Mouse (Mus musculus) kidney, postnatal 0 days (tissue): Measurements from ENCODE around the gene Dlgap1. TPM values are rescaled to one million over a fixed set of nuclear protein-coding genes. Genes with fewer than 3 reads are reported as not detected.
A peak's percentile ranks its signal among the peaks of the same experiment; 100 is the strongest.

Source experiments
- ATAC-seq: fragments of 200-750 bp; cut with Nextera tagmentation; replicated peaks from 2 replicates; pipeline ENCODE4 v1.8.0; 2017; ENCODE audit warnings: low read depth, moderate number of reproducible peaks, moderate TSS enrichment, moderate library complexity; ENCODE audit not compliant: low FRiP score
- DNase-seq: peaks from one replicate; pipeline ENCODE4 v3.0.0-alpha.2; 2016; ENCODE audit warnings: low spot score
- H3K27ac ChIP-seq: fragments of 300-500 bp; sonication (generic); 2 replicates; pipeline ENCODE4 v1.5.1; 2014; ENCODE audit warnings: mild to moderate bottlenecking
- H3K27me3 ChIP-seq: fragments of 300-500 bp; sonication (generic); 2 replicates; pipeline ENCODE4 v1.6.1; 2014; ENCODE audit warnings: low read length, mixed read lengths; ENCODE audit not compliant: insufficient read depth
- H3K36me3 ChIP-seq: fragments of 300-500 bp; sonication (generic); 2 replicates; pipeline ENCODE4 v1.6.1; 2014; ENCODE audit warnings: low read length, mixed read lengths; ENCODE audit not compliant: insufficient read depth
- H3K4me1 ChIP-seq: fragments of 300-500 bp; sonication (generic); replicated peaks from 2 replicates; pipeline ENCODE4 v1.6.1; 2014; ENCODE audit warnings: antibody characterized with exemption, low read length, mixed read lengths; ENCODE audit not compliant: insufficient read depth
- H3K4me2 ChIP-seq: fragments of 300-500 bp; sonication (generic); 2 replicates; pipeline ENCODE4 v1.6.1; 2014; ENCODE audit warnings: mild to moderate bottlenecking, low read length, moderate library complexity, mixed read lengths
- H3K4me3 ChIP-seq: fragments of 300-500 bp; sonication (generic); replicated peaks from 2 replicates; pipeline ENCODE4 v1.5.1; 2014; ENCODE audit warnings: low read depth, low read length
- H3K9ac ChIP-seq: fragments of 300-500 bp; sonication (generic); 2 replicates; pipeline ENCODE4 v1.6.1; 2014; ENCODE audit warnings: low read depth, low read length
- H3K9me3 ChIP-seq: fragments of 300-500 bp; sonication (generic); replicated peaks from 2 replicates; pipeline ENCODE4 v1.6.1; 2016; ENCODE audit warnings: low read length, inconsistent platforms, mixed read lengths
- CTCF ChIP-seq: IDR thresholded peaks from 2 replicates; pipeline ENCODE4 v1.5.1; 2016; ENCODE audit warnings: antibody characterized with exemption, low read depth, mild to moderate bottlenecking, moderate library complexity
- WGBS: fragments of 180-500 bp; shearing (Covaris S2); extraction: QIAGEN DNeasy Blood & Tissue Kit; methylation state at CpG from one replicate; pipeline ENCODE4 v1.1.7; 2014; 5-methylcytosine and 5-hydroxymethylcytosine counted together
- polyA plus RNA-seq: library from polyadenylated mRNA; unstranded; fragments of >200 nt; fragmentation: Nextera tagmentation; extraction: Ambion mirVana; gene quantifications from 2 replicates; pipeline ENCODE4 v1.2.1, GENCODE M21; 2015

Gene Dlgap1
- polyA plus RNA-seq, 1 experiment from 2014 or later = 3.6 TPM

DNA sequence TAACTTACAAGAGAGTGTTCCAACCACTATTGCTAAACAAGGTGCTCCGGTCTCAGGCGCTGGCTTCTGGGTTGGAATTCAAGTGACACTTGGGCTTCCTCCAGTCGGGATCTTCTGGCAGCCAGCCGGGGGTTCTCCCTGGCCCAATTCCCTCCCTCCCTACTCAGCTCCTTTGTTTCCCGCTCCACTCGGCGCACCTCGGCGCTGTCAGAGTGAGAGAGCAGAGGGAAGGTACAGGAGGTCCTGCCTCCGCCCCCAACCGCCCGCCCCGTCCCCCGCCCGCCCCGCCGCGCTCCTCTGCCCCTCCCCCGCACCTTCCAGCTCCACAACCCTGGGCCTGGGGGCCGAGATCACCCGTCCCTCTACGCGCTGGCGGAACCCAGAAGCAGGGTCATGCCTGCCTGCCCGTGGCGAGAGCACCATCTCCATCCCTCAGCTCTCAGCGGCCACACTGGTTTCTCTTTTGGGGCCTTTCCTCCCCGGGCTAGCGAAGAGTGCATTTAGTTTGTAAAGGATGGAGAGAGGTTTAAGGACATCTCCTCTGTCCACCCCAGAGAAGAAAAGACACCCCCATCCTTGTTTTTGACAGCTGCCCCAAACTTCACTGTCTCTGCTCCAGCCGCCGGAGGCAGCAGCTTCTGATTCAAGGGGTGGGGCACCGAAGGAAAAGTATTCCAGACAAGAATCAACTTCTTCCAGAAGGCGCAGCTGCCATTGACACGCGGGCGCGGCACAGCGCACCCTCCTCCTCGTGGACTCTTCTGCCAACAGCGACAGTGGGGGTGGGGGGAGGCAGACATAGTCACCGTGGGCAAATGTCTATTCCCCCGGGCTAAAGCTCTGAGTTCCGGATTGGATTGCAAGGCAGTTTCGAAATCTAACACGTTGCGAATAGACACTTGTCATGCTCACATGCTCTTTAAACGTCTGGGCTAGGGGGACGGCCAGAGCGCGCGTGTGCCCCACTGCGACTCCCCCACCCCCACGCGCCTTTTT lies 882.4 kb downstream of the Dlgap1 start:
- H3K27ac ChIP-seq = peak overlapping the region; percentile 99
- H3K4me2 ChIP-seq = peak overlapping the region; percentile 81
- WGBS = under 1% methylated on average over 54 of the region's 54 CpGs
- H3K27me3 ChIP-seq = no peaks in the 10 kb centered on the region
- H3K4me3 ChIP-seq = peak overlapping the region; percentile 89
- no peak for TF ChIP-seq CTCF
- no peaks in the 10 kb centered on the region for H3K9me3 ChIP-seq
- ATAC-seq (peak; percentile 57), DNase-seq (peak; percentile 89)
- peak overlapping the region; percentile 88 for H3K9ac ChIP-seq
- H3K36me3 ChIP-seq = no peaks in the 10 kb centered on the region
- H3K4me1 ChIP-seq = peaks cover 6% of the 10 kb centered on the region

DNA sequence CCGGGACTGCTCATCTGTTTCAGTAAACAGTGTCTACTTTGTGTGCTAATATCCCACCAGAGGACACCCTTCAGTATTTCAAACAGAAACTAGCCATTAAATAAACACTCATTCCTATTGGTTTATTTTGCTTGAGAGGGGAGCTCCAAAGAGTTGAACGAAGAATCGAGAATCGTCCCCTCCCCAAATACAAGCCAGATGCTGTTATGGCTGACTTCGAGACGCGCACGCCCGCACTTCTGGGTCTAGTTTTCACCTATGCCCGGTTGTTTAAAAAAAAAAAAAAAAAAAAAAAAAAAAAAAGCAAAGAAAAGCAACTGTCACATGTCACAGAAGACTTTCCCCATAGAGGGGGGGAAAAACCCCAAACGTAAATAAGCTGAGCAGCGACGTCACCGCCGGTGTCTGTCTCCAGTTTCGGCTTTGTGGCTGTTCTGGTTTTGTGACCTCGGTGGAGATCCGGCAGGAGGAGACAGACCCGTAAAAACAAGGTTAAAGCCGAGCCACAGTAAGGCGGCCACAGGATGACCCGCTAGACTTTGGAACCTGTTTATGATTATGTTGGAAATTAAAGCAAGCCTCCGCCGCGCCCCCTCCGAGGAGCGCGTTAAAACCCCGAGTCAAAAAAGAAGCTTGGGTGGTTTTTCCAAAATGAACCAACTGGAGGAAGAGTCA lies 883.3 kb downstream of the Dlgap1 start:
- WGBS = 0% methylated on average over 29 of the region's 29 CpGs
- peak overlapping the region; percentile 99 for H3K27ac ChIP-seq
- H3K4me3 ChIP-seq = peak overlapping the region; percentile 89
- H3K9me3 ChIP-seq = no peaks in the 10 kb centered on the region
- DNase-seq = peak; percentile 74
- peak overlapping the region; percentile 88 for H3K9ac ChIP-seq
- ATAC-seq = no peak
- no peak; the same call in 1 of the 2 replicates for TF ChIP-seq CTCF
- no peaks in the 10 kb centered on the region for H3K27me3 ChIP-seq
- H3K36me3 ChIP-seq = no peaks in the 10 kb centered on the region
- peak overlapping the region; percentile 81 for H3K4me2 ChIP-seq
- H3K4me1 ChIP-seq = 0 out of 2 replicates have a peak, but pooled peaks cover 3% of the 10 kb centered on the region

DNA sequence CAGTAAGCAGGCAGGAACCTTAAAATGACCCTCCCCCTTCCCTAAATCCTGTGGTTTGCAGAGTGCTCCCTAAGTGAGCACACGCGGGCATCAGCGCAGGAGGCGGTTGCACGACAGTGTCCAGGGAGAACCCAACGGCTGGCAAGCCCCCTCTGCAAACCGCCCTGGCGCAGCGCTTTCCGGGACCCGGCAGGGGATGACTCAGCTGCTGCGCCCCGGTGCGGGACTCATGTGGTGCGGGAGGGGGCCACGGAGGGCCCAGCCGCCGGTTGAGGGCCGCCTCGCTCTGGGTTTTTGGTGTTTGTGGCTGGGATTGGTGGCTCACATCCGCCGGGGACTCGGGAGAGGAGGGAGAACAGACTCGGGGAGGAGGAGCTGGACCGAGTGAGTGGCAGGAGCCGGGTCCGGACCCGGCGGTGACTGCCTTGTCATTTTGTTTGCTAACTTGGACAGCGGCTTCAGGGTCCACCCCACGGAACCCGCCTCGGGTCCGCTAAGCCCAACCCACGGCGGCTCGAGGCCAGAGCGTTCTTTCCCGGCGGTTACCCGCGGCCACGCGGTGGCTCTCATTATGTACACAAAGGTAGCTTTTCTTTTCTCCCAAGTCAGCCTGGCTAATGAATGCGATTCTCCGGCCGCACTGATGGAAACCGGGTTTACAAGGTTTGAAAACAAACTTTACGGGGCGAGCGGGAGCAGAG lies 884.0 kb downstream of the Dlgap1 start:
- peak; percentile 93 for DNase-seq
- 0 out of 2 replicates have a peak, but pooled peaks cover 3% of the 10 kb centered on the region for H3K4me1 ChIP-seq
- no peaks in the 10 kb centered on the region for H3K9me3 ChIP-seq
- H3K27me3 ChIP-seq = no peaks in the 10 kb centered on the region
- peak overlapping the region; percentile 81 for H3K4me2 ChIP-seq
- peak; percentile 70 for ATAC-seq
- H3K9ac ChIP-seq = peak overlapping the region; percentile 88
- under 1% methylated on average over 51 of the region's 51 CpGs for WGBS
- peak overlapping the region; percentile 99 for H3K27ac ChIP-seq
- TF ChIP-seq CTCF = no peak
- peak overlapping the region; percentile 89 for H3K4me3 ChIP-seq
- no peaks in the 10 kb centered on the region for H3K36me3 ChIP-seq

DNA sequence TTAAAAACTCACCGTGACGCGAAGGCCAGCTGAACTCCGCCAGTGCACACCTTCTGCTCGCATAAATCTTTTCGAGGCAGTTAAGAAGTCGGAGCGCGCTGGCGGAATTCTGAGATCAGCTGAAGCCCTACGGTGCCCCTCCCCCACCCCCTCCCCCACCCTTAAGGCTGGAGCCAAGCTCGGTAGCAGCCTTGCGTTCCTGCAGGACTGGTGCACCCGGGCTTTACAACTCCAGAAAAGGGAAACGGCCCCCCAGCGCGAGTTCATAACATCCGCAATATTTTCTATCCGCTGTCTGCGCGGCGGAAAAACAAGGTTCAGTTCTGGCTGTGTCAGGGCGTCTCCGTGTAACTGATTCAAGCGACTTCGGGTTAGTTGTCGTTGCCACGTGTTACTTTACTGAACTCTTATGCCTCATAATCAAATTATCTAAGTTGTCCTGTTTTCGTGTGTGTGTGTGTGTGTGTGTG lies 884.6 kb downstream of the Dlgap1 start, which contains the start of gene Tgif1:
TSS of gene Tgif1 (minus strand) at position 111 of the 470 bp plus-strand sequence.
- no peak for TF ChIP-seq CTCF
- 1% methylated on average over 29 of the region's 29 CpGs for WGBS
- no peak; the same call in 1 of the 2 replicates for ATAC-seq
- Histone ChIP-seq H3K27ac (peak within 1 kb of the TSS; percentile 99), H3K9ac (peak within 1 kb of the TSS; percentile 88), H3K27me3 (no peaks in the 10 kb centered on the region), H3K9me3 (no peaks in the 10 kb centered on the region), H3K4me3 (peak within 1 kb of the TSS; percentile 89), H3K36me3 (no peaks in the 10 kb centered on the region), H3K4me2 (peak within 1 kb of the TSS; percentile 81), H3K4me1 (0 out of 2 replicates have a peak, but pooled peaks cover 3% of the 10 kb centered on the region)
- peak; percentile 81 for DNase-seq

DNA sequence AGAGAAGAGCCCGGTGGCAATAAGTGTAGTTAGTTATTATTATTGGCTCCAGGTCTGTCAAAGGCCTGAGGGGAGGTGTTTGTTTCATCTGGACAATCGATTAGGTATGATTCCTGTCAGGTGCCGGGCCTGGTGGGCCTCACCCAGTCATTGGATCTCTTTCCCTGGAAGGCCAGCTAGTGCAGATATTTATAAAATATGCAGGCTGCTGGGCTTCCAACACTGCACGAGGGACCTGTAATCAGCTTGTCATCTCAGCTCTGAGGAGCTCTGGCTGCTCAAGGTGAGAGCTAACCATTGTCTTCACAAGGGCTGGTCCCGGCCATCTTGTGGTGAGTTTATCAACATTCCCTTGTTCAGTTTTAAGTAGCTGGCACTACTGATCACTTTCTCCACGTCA lies 885.1 kb downstream of the Dlgap1 start:
- no peak for ATAC-seq
- 0 out of 2 replicates have a peak overlapping the region, but pooled peaks have one; percentile 88 for H3K9ac ChIP-seq

More for the DNA sequence above, 885.1 kb downstream of the Dlgap1 start:
- Histone ChIP-seq H3K9me3 (no peaks in the 10 kb centered on the region), H3K27me3 (no peaks in the 10 kb centered on the region), H3K36me3 (no peaks in the 10 kb centered on the region), H3K4me2 (peak overlapping the region; percentile 81), H3K27ac (peak overlapping the region; percentile 99), H3K4me3 (peak overlapping the region; percentile 89; the same call in 1 of the 2 replicates), H3K4me1 (0 out of 2 replicates have a peak, but pooled peaks cover 3% of the 10 kb centered on the region)
- TF ChIP-seq CTCF = no peak
- DNase-seq = peak; percentile 13
- 27% methylated on average over 6 of the region's 6 CpGs for WGBS
